Mouse (Mus musculus) midbrain, embryonic 15.5 days (tissue): ENCODE data around the gene Pard3. TPM values are rescaled to one million over a fixed set of nuclear protein-coding genes. Genes with fewer than 3 reads are reported as not detected.

Experiments
- ATAC-seq: fragments of 200-750 bp; cut with Nextera tagmentation; replicated peaks from 2 replicates; pipeline ENCODE4 v1.8.0; 2017; ENCODE audit warnings: moderate TSS enrichment
- H3K27ac ChIP-seq: fragments of 300-500 bp; sonication (generic); 2 replicates; pipeline ENCODE4 v1.5.1; 2015; ENCODE audit warnings: mild to moderate bottlenecking, inconsistent platforms
- H3K27me3 ChIP-seq: fragments of 300-500 bp; sonication (generic); replicated peaks from 2 replicates; pipeline ENCODE4 v1.6.1; 2015; ENCODE audit warnings: inconsistent platforms
- H3K36me3 ChIP-seq: fragments of 300-500 bp; sonication (generic); replicated peaks from 2 replicates; pipeline ENCODE4 v1.6.1; 2015; ENCODE audit warnings: inconsistent platforms
- H3K4me1 ChIP-seq: fragments of 300-500 bp; sonication (generic); 2 replicates; pipeline ENCODE4 v1.6.1; 2015; ENCODE audit warnings: inconsistent platforms
- H3K4me2 ChIP-seq: fragments of 300-500 bp; sonication (generic); 2 replicates; pipeline ENCODE4 v1.6.1; 2015; ENCODE audit warnings: inconsistent platforms, mild to moderate bottlenecking, moderate library complexity
- H3K4me3 ChIP-seq: fragments of 300-500 bp; sonication (generic); 2 replicates; pipeline ENCODE4 v1.5.1; 2015; ENCODE audit warnings: mild to moderate bottlenecking, inconsistent platforms
- H3K9ac ChIP-seq: fragments of 300-500 bp; sonication (generic); 2 replicates; pipeline ENCODE4 v1.6.1; 2015; ENCODE audit warnings: mild to moderate bottlenecking, inconsistent platforms
- H3K9me3 ChIP-seq: fragments of 300-500 bp; sonication (generic); 2 replicates; pipeline ENCODE4 v1.6.1; 2016; ENCODE audit warnings: inconsistent platforms
- WGBS: fragments of 180-500 bp; shearing (Covaris S2); methylation state at CpG from one replicate; pipeline ENCODE4 v1.1.7; 2015; ENCODE audit warnings: mixed read lengths; 5-methylcytosine and 5-hydroxymethylcytosine counted together
- polyA plus RNA-seq: library from polyadenylated mRNA; unstranded; fragments of >200 nt; fragmentation: Nextera tagmentation; extraction: Ambion mirVana; gene quantifications from 2 replicates; pipeline ENCODE4 v1.2.1, GENCODE M21; 2015

The Pard3 gene
- polyA plus RNA-seq, 1 experiment from 2014 or later = 21.6 TPM

- Histone ChIP-seq H3K36me3 (no peaks in the 10 kb centered on the region), H3K9ac (no peak overlapping the region), H3K27me3 (no peaks in the 10 kb centered on the region), H3K9me3 (no peaks in the 10 kb centered on the region), H3K4me1 (no peaks in the 10 kb centered on the region; the same call in 1 of the 2 replicates), H3K27ac (no peak overlapping the region), H3K4me3 (no peak overlapping the region), H3K4me2 (no peak overlapping the region)
- WGBS = 94% methylated on average over 9 of the region's 9 CpGs
- ATAC-seq = no peak
These were observed 515.7 kb downstream of the Pard3 start for GRCm38 (mm10) chr8:127579436-127579835.

GRCm38 (mm10) chr8:127583429-127583828, 519.7 kb downstream of the Pard3 start:
- Histone ChIP-seq H3K9me3 (no peaks in the 10 kb centered on the region), H3K27ac (no peak overlapping the region), H3K4me2 (no peak overlapping the region), H3K4me3 (no peak overlapping the region), H3K27me3 (no peaks in the 10 kb centered on the region), H3K36me3 (no peaks in the 10 kb centered on the region), H3K9ac (no peak overlapping the region), H3K4me1 (no peaks in the 10 kb centered on the region)
- 86% methylated on average over 2 of the region's 2 CpGs for WGBS
- ATAC-seq = no peak

- no peak overlapping the region for H3K4me2 ChIP-seq
- H3K27ac ChIP-seq = no peak overlapping the region
- peaks cover 3% of the 10 kb centered on the region for H3K4me1 ChIP-seq
- no peaks in the 10 kb centered on the region for H3K9me3 ChIP-seq
- H3K4me3 ChIP-seq = no peak overlapping the region
- ATAC-seq = no peak
- H3K36me3 ChIP-seq = no peaks in the 10 kb centered on the region
- 91% methylated on average over 8 of the region's 8 CpGs for WGBS
- H3K9ac ChIP-seq = no peak overlapping the region
- no peaks in the 10 kb centered on the region for H3K27me3 ChIP-seq
These were observed 521.9 kb downstream of the Pard3 start for GRCm38 (mm10) chr8:127585618-127586017.

- Histone ChIP-seq H3K36me3 (no peaks in the 10 kb centered on the region), H3K4me3 (no peak overlapping the region), H3K9ac (no peak overlapping the region), H3K9me3 (no peaks in the 10 kb centered on the region), H3K4me2 (no peak overlapping the region), H3K4me1 (peaks cover 3% of the 10 kb centered on the region), H3K27me3 (no peaks in the 10 kb centered on the region), H3K27ac (no peak overlapping the region)
- no peak for ATAC-seq
- 87% methylated on average over 5 of the region's 5 CpGs for WGBS
These were observed 523.0 kb downstream of the Pard3 start for GRCm38 (mm10) chr8:127586681-127587080.

GRCm38 (mm10) chr8:127588313-127588712, 524.6 kb downstream of the Pard3 start:
- Histone ChIP-seq H3K36me3 (no peaks in the 10 kb centered on the region), H3K4me3 (no peak overlapping the region), H3K27ac (no peak overlapping the region), H3K9ac (no peak overlapping the region), H3K9me3 (no peaks in the 10 kb centered on the region), H3K4me1 (peaks cover 3% of the 10 kb centered on the region), H3K27me3 (no peaks in the 10 kb centered on the region), H3K4me2 (no peak overlapping the region)
- no peak for ATAC-seq
- 73% methylated on average over 4 of the region's 4 CpGs for WGBS

GRCm38 (mm10) chr8:127589291-127589690, 525.6 kb downstream of the Pard3 start:
- no peaks in the 10 kb centered on the region for H3K36me3 ChIP-seq
- no peak overlapping the region for H3K4me2 ChIP-seq
- WGBS = 49% methylated on average over 4 of the region's 4 CpGs
- ATAC-seq = no peak
- no peak overlapping the region for H3K27ac ChIP-seq
- no peak overlapping the region for H3K4me3 ChIP-seq
- no peaks in the 10 kb centered on the region for H3K27me3 ChIP-seq
- H3K9ac ChIP-seq = no peak overlapping the region
- H3K9me3 ChIP-seq = no peaks in the 10 kb centered on the region
- H3K4me1 ChIP-seq = peaks cover 3% of the 10 kb centered on the region

- H3K9ac ChIP-seq = no peak overlapping the region
- H3K4me3 ChIP-seq = no peak overlapping the region
- H3K27me3 ChIP-seq = no peaks in the 10 kb centered on the region
- H3K27ac ChIP-seq = no peak overlapping the region
- peaks cover 3% of the 10 kb centered on the region for H3K4me1 ChIP-seq
- WGBS = 79% methylated on average over 5 of the region's 5 CpGs
- no peaks in the 10 kb centered on the region for H3K36me3 ChIP-seq
- H3K9me3 ChIP-seq = no peaks in the 10 kb centered on the region
- H3K4me2 ChIP-seq = no peak overlapping the region
- no peak for ATAC-seq
These were observed 527.0 kb downstream of the Pard3 start for GRCm38 (mm10) chr8:127590674-127591186.

- H3K27me3 ChIP-seq = no peaks in the 10 kb centered on the region
- no peak overlapping the region for H3K9ac ChIP-seq
- H3K9me3 ChIP-seq = no peaks in the 10 kb centered on the region
- no peak overlapping the region for H3K4me3 ChIP-seq
- WGBS = 83% methylated on average over 12 of the region's 12 CpGs
- no peaks in the 10 kb centered on the region for H3K36me3 ChIP-seq
- no peak overlapping the region for H3K4me2 ChIP-seq
- peaks cover 3% of the 10 kb centered on the region for H3K4me1 ChIP-seq
- ATAC-seq = no peak
- no peak overlapping the region for H3K27ac ChIP-seq
These were observed 529.2 kb downstream of the Pard3 start for GRCm38 (mm10) chr8:127592648-127593574.

- Histone ChIP-seq H3K4me1 (no peaks in the 10 kb centered on the region), H3K9ac (no peak overlapping the region), H3K4me2 (no peak overlapping the region), H3K27me3 (no peaks in the 10 kb centered on the region), H3K9me3 (no peaks in the 10 kb centered on the region), H3K36me3 (no peaks in the 10 kb centered on the region), H3K27ac (no peak overlapping the region), H3K4me3 (no peak overlapping the region)
- ATAC-seq = no peak
- over 99% methylated on average over 2 of the region's 2 CpGs for WGBS
These were observed 536.9 kb downstream of the Pard3 start for GRCm38 (mm10) chr8:127600641-127601040.

GRCm38 (mm10) chr8:127603062-127603461, 539.4 kb downstream of the Pard3 start:
- Histone ChIP-seq H3K27me3 (no peaks in the 10 kb centered on the region), H3K27ac (no peak overlapping the region), H3K4me2 (no peak overlapping the region), H3K9me3 (no peaks in the 10 kb centered on the region), H3K4me3 (no peak overlapping the region), H3K4me1 (no peaks in the 10 kb centered on the region), H3K36me3 (no peaks in the 10 kb centered on the region), H3K9ac (no peak overlapping the region)
- ATAC-seq = no peak
- 96% methylated on average over 15 of the region's 15 CpGs for WGBS

- no peak overlapping the region for H3K27ac ChIP-seq
- no peaks in the 10 kb centered on the region for H3K4me1 ChIP-seq
- 75% methylated on average over 7 of the region's 7 CpGs for WGBS
- no peak overlapping the region for H3K4me3 ChIP-seq
- no peak overlapping the region for H3K9ac ChIP-seq
- ATAC-seq = no peak
- H3K9me3 ChIP-seq = no peaks in the 10 kb centered on the region
- H3K27me3 ChIP-seq = no peaks in the 10 kb centered on the region
- no peaks in the 10 kb centered on the region for H3K36me3 ChIP-seq
- no peak overlapping the region for H3K4me2 ChIP-seq
These were observed 545.0 kb downstream of the Pard3 start for GRCm38 (mm10) chr8:127608541-127609270.

- no peak overlapping the region for H3K9ac ChIP-seq
- H3K27ac ChIP-seq = no peak overlapping the region
- ATAC-seq = 0 out of 2 replicates have a peak, but pooled peaks have one; percentile 39
- H3K4me1 ChIP-seq = no peaks in the 10 kb centered on the region
- no peaks in the 10 kb centered on the region for H3K27me3 ChIP-seq
- no peak overlapping the region for H3K4me3 ChIP-seq
- H3K36me3 ChIP-seq = no peaks in the 10 kb centered on the region
- 83% methylated on average over 10 of the region's 10 CpGs for whole genome bisulfite sequencing
- no peaks in the 10 kb centered on the region for H3K9me3 ChIP-seq
- H3K4me2 ChIP-seq = no peak overlapping the region
These were observed 545.6 kb downstream of the Pard3 start for GRCm38 (mm10) chr8:127609316-127609715.
